Comparison of ENCODE assay signal across 8 mouse cellular contexts in the genomic region with DNA sequence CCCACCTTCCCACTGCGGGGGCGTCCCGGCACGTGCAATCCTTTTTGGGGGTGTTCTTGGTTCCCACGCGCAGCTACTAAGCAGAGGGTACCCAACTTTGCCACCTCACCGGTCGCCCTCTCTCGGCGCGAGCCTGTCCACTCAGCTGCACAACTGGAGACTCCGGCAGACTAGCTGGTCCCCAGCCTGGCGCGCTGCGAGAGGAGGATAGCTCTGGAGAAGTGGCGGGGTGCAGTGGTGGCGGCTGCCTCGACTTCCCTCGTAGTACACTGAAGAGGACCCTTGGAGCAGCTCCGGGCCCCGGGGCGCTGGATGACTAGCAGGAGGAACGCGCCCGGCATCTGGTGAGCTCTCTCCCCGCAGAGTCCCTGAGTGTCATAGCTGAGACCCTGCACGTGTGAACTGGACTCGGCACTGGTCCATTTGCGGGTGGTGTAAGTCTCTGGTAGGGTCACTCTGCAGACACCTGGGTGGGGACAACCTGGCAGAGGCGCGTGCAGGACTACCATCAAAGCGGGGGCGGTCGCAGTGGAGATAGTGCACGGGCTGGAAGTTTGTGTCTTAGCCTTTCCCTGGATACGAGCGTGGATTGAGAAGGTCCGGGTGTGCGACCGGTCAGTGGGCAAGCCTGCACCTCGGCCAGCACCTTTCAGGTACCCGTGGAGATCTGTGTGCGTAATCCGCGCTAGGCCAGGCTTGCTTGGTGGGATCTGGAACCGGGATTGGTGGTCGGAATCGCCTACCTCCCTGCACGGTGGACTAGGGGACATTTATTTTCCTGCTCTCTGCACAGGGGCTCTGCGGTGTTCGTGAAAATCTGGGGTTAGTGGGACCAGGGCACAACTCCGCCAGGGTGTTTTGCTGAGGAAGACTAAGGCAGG. TPM values are rescaled to one million over a fixed set of nuclear protein-coding genes. Genes with fewer than 3 reads are reported as not detected.
A peak's percentile ranks its signal among the peaks of the same experiment; 100 is the strongest.
DNase-seq lines count a peak whose midpoint lies in the region; ATAC-seq lines count a peak whose summit lies in the region.

No protein-coding gene starts in this region.

- intact Hi-C loops in gastrocnemius, postnatal 36 days (cut with DNase I), result loop anchor here (5.0 kb wide), 1 partner anchor 472 kb away; no protein-coding TSS in a partner anchor

- no peak overlapping the region; a peak in 1 of 4 replicates for H3K27ac ChIP-seq in heart, embryonic 14.5 days (replicated peaks in 1 of 2; ENCODE audit: control insufficient read depth in 1 of 2, insufficient read depth in 1 of 2, low read depth in 2 of 2, low read length in 2 of 2)
- H3K27ac ChIP-seq in stomach, embryonic 16.5 days (ENCODE audit: low read length), result peak overlapping the region; percentile 51

- H3K4me2 ChIP-seq in heart, embryonic 14.5 days (ENCODE audit: low read length), result peak overlapping the region; percentile 99
- H3K4me2 ChIP-seq in stomach, embryonic 16.5 days (ENCODE audit: low read depth, low read length), result peak overlapping the region; percentile 92

- peaks cover 3 to 23% of the 10 kb centered on the region in 2 experiments; a peak in 3 of 4 replicates for H3K4me1 ChIP-seq in heart, embryonic 14.5 days (ENCODE audit: control insufficient read depth in 2 of 2, insufficient read depth in 2 of 2, low read length in 2 of 2)
- peaks cover 13% of the 10 kb centered on the region for H3K4me1 ChIP-seq in stomach, embryonic 16.5 days (ENCODE audit: control insufficient read depth, insufficient read depth, low read length)

- no peaks in the 10 kb centered on the region for H3K9me3 ChIP-seq in heart, embryonic 14.5 days (ENCODE audit: control insufficient read depth, low read length)
- H3K9me3 ChIP-seq in stomach, embryonic 16.5 days (replicated peaks; ENCODE audit: control insufficient read depth, low read length), result no peaks in the 10 kb centered on the region

- peak; percentile 57 for ATAC-seq in heart, embryonic 14.5 days (ENCODE audit: insufficient number of reproducible peaks, insufficient read depth, low FRiP score, low read depth)
- 0 out of 2 replicates have a peak, but pooled peaks have one; percentile 14 for ATAC-seq in megakaryocyte-erythroid progenitor cell, adult 5-6 weeks (replicated peaks; ENCODE audit: low FRiP score, low TSS enrichment, poor library complexity, severe bottlenecking)
- peak; percentile 51 for ATAC-seq in stomach, embryonic 16.5 days (ENCODE audit: insufficient read depth, low FRiP score)

- peak; percentile 19 for DNase-seq in gastrocnemius, adult 18-20 months (ENCODE audit: low spot score)
- no peak for DNase-seq in gastrocnemius, postnatal 36 days
- DNase-seq in ZHBTc4 (ENCODE audit: low read depth, low spot score), result peak; percentile 16
- peak; percentile 57 for DNase-seq in embryo, embryonic 11 days
- peak; percentile 67 to 79 for DNase-seq in kidney, postnatal 4 days

- H3K9ac ChIP-seq in heart, embryonic 14.5 days (ENCODE audit: low read length), result peak overlapping the region; percentile 74
- peak overlapping the region; percentile 77 for H3K9ac ChIP-seq in stomach, embryonic 16.5 days (ENCODE audit: low read length)

- H3K4me3 ChIP-seq in heart, embryonic 14.5 days (ENCODE audit: control insufficient read depth in 1 of 2, insufficient read depth in 1 of 2, low read depth in 1 of 2, low read length in 2 of 2), result peak overlapping the region; percentile 50 to 68
- peak overlapping the region; percentile 63 for H3K4me3 ChIP-seq in stomach, embryonic 16.5 days (replicated peaks; ENCODE audit: low read length)

- under 1% methylated on average over 48 of the region's 52 CpGs for WGBS in heart, embryonic 14.5 days
- WGBS in stomach, embryonic 16.5 days, result under 1% methylated on average over 52 of the region's 52 CpGs

- peaks cover 8% of the 10 kb centered on the region for H3K36me3 ChIP-seq in heart, embryonic 14.5 days (ENCODE audit: control insufficient read depth, insufficient read depth, low read length)
- H3K36me3 ChIP-seq in stomach, embryonic 16.5 days (ENCODE audit: control insufficient read depth, insufficient read depth, low read length), result no peaks in the 10 kb centered on the region

- no peaks in the 10 kb centered on the region for H3K27me3 ChIP-seq in heart, embryonic 14.5 days (ENCODE audit: control insufficient read depth, insufficient read depth, low read length)
- no peaks in the 10 kb centered on the region for H3K27me3 ChIP-seq in stomach, embryonic 16.5 days (ENCODE audit: control insufficient read depth, insufficient read depth, low read length)

RNA-seq across cellular contexts. Expression of a gene that starts 0.6 kb away (rescaled TPM):
- 1 to 10 TPM; 2.3 to 2.9 TPM for total RNA-seq in gastrocnemius, adult 18-20 months (2021)
- total RNA-seq in gastrocnemius, postnatal 36 days (2021), result 1 to 10 TPM; 2.4 to 3.0 TPM
- 8.4 and 10.0 TPM in 2 replicates for polyA plus RNA-seq in heart, embryonic 14.5 days (2014; fragmentation: Nextera tagmentation; extraction: Ambion mirVana)
- total RNA-seq in megakaryocyte-erythroid progenitor cell, adult 5-6 weeks (2014; fragmentation: Nextera tagmentation), result not detected in 2 replicates
- total RNA-seq in megakaryocyte-erythroid progenitor cell, adult 5-6 weeks (2017), result not detected in 2 replicates
- polyA plus RNA-seq in stomach, embryonic 16.5 days (2015; fragmentation: Nextera tagmentation; extraction: Ambion mirVana), result 17.9 and 18.4 TPM in 2 replicates

Comparison
In these comparisons a context has a peak if more than half of its experiments do, and no peak if none do; other contexts are left out.
1. DNase-seq: peak in gastrocnemius, adult 18-20 months (single experiment), ZHBTc4 (single experiment), embryo, embryonic 11 days (single experiment) and kidney, postnatal 4 days (2 of 2); none in gastrocnemius, postnatal 36 days (0 of 2).
2. Peak in every context shown above with its lines, with median percentiles within 50 percentile points of each other: ATAC-seq.